Mouse (Mus musculus): ENCODE data around the gene Tbc1d15.

Tbc1d15 gene

DNA sequence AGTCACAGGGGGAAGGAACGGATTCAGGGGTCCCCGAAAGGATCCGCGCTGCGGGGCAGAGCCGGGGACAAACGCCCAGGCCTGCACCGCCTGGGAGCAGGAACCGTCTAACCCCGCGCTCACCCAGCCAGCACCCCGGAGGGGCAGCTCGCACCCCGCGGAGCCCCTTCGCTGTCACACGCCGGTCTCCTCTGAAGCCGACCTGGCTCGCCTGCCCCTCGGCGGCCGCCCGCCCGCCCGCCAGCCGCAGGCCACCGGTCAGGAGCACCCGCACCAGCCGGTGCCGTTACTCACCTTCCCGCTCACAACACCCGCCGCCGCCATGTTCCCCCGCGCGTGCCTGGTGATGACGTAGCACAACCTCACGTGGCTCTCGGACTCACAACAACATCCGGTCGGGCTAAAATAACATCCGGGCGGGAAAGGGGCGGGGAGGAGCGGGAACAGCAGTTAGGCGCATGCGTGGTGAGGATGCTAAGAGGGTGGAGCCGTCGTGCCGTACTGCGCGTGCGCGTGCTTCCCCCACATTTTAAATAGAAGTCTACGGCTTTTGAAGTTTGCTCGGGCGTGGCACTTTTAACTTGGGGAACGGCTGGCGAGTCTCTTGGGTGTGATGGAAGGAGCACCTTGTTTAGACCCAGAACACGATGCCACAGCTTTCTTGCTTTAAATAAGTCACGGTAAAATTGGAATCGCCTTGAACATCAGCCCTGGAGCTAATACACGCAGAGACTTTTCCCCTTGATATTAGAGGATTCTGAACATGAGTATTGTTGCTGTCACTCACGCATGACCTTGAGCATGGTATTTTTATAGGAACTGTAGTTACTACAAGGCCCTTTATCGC lies at the start of gene Tbc1d15:
Gene Tbc1d15 (minus strand): TSS at position 380 of the 847 bp plus-strand sequence.
- peak; percentile 96 to 98 for DNase-seq (ENCODE audit: low spot score in 2 of 2)

DNA sequence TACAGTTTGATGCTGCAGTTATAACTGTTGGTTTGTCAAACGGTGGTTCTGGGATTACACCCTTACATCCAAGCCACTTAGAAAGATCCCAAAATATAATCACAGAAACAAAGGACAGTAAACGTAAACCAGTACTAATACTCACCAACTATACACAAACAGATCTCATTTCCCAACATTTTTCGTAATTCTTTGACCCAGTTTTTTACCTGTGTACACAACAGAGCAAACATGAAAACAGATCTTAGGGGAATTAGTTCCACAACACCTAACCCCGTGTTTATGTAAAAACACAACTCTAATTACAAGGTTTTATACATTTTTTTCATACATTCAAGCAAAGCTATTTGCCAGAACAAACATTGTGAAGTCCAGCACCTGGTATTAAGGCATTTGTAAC lies 47.4 kb upstream of the Tbc1d15 start:
- DNase-seq (ENCODE audit: low spot score in 2 of 2): no peak

DNA sequence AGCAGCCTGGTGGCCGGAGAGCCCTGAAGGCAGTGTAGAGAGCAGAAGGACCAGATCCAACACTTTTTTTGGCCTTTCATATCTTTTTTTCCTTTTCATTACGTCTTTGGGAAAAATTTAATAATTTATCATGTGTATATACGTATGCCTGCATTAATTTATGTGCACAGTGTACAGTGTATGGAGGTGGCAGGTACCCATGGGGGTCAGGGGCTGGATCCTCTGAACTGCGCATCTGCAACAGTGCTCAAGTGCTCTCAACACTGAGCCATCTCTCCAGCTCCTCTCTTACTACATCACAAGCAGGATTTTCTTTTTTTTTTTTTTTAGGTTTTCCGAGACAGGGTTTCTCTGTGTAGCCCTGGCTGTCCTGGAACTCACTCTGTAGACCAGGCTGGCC lies 46.3 kb upstream of the Tbc1d15 start:
- no peak for DNase-seq (ENCODE audit: low spot score in 2 of 2)

DNA sequence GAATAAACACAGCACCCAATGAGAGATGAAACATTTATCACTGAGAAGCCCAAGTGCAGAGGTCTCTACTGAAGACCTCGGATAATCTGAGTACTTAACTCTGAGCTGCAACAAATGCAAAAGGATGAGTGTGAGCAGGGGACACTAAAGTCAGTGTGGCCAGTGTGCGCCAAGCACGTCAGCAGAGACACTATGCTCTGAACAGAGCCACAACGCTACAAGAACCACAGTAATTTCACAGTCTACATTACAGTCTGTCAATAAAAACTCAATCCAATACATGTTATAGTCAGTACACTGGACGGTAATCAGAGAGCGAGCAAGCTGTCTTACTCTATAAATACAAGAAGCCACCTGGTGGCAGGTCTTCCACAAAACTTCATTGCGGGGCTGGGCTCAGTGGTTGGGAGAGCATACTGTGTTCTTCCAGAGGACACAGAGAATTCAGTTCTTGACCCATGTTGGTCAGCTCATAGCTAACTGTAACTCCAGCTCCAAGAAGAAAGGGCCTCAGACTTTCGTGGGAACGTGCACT lies 45.2 kb upstream of the Tbc1d15 start:
- no peak for DNase-seq (ENCODE audit: low spot score in 2 of 2)

DNA sequence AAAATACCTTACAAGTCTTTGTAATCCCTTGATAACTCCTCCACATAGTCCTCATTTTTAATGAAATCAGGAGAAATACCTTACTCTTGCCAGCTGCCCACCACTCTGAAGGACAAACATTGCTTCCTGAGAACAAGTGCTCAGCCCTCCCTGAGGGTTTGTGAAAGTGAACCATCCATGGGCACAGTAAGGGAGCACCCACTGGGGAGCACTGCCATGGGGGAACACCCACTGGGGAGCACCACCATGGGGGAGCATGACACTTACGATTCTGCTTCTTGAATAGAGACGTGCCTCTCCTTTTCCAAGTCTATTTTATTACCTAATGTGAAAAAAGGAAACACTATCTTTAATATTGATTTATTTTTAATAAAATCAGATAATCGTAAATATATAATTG lies 43.9 kb upstream of the Tbc1d15 start:
- no peak for DNase-seq (ENCODE audit: low spot score in 2 of 2)

DNA sequence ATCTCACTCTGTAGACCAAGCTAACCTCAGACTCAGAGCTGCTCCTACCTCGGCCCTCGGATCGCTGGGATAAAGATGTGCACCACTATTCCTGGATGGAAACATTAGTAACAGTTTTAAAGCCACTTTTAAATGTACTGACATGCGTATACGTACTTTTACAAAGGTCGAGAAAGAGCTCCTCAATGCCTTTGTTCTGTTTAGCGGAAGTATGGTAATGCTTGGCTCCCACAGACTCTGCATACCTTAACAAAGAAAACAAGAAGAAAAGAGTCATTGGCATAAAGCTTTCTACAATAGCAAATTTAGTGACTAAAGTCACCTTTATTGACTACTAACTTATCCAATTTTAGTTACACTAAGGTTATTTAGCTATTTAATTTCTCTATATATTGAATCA lies 43.4 kb upstream of the Tbc1d15 start:
- no peak for DNase-seq (ENCODE audit: low spot score in 2 of 2)

DNA sequence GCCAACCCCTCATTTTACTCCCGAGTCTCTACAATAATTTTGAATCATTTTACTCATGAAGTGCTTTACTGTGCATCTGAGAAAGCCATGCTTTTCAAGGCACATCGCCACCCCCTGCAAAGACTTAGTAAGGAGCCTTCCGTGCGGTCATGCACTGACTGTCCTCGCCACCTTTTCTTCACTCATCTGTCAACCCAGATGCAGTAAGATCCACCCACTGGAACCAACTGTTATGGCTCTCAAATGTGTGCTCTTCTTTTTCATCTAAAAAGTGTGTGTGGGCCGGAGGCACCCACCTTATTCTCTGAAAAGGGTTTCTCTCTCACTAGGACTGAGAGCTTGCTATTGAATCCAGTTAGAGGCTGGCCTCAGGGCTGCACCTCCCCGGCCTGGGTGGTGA lies 42.7 kb upstream of the Tbc1d15 start:
- no peak for DNase-seq (ENCODE audit: low spot score in 2 of 2)

DNA sequence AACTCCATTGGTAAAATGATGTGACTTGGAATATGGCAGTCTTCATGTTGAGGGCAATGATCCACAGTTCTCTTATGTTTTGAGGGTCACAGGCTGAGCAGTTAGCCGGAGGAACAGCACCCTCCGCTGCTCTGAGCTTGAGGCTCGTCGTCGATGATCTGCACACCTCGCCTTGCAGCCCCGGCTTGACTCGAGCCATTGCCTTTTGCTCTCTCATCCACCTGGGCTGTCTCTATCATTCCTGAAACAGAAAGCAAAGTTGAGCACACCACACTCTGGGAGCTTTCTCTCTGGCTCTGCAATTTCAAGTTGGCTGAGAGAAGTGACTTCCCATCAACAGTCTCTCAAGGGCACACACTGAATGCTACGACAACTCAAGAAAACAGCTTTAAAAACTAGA lies 39.4 kb upstream of the Tbc1d15 start:
- DNase-seq (ENCODE audit: low spot score in 2 of 2): no peak

DNA sequence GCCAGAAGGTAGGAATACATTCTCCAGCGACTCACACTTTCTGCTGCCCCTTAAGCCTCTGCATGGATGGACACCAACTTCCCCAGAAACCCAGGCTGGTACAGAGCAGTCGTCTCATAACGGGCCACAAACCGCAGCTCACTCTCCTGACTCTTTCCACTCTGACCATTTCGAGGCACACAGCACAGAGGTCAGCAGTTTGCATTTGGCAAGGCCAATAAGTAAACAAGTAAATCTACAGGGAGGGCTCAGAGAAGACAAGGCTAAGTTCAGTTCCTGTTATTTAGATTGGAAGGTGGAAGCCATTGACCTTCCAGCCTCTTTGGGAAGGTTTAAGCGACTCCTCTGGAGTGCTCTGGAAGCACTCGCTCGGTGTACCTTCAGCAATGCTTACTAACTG lies 37.6 kb upstream of the Tbc1d15 start:
- DNase-seq (ENCODE audit: low spot score in 2 of 2): no peak

DNA sequence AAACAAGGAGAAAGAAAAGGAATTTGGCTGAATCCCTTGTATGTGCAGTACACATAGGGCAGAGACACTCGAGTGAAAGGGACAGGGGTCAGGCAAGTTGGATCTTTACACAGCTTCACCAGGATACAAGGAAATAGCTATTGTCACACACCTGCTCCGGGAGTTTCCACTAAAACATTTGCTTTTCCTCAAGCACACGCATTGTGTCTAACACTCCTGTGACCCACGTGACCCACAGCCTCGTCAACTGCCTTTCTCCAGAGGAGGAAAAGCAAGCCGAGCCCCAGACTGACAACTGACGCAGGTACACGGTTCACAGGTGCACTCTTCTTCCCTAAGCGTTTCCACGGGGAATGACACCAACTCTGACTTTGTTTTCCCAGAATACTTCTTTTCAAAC lies 32.9 kb upstream of the Tbc1d15 start:
- no peak for DNase-seq (ENCODE audit: low spot score in 2 of 2)

DNA sequence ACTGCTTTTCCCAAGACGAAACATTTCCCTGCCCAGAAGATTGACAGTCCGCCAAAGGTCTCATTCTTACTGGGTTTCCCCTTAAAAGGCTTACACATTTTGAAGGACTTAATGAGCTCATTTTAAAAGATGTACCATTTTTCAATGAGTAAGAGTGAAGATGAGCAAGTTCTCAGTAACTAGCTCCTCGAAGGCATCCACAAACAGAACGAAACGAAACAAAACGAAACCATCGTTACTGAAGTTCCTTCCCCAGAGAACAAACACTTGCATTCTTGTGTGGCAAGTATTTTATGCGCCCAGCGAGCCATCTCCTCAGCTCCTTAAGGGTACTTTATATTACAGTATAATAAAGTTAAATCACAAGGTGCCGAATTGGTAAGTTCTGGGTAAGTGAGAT lies 30.1 kb upstream of the Tbc1d15 start:
- no peak for DNase-seq (ENCODE audit: low spot score in 2 of 2)

DNA sequence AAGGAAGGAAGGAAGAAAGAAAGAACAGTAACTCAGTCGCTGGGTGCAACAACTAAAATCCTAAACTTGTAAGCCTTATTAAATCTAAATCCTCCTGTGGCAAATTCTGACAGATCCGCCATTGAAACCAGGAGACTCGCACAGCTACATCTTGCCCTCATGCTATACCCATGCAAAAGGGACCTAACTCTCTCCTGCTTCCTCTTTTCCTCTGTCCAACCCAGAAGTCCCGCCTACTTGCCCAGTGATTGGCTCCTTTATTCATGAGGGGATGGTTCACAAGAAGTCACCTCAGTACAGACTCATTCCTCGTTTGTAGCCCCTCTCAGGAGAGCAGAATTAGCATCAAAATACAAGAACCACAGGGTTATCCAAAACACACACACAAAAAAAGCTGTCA lies 20.4 kb upstream of the Tbc1d15 start:
- DNase-seq (ENCODE audit: low spot score in 2 of 2): no peak

DNA sequence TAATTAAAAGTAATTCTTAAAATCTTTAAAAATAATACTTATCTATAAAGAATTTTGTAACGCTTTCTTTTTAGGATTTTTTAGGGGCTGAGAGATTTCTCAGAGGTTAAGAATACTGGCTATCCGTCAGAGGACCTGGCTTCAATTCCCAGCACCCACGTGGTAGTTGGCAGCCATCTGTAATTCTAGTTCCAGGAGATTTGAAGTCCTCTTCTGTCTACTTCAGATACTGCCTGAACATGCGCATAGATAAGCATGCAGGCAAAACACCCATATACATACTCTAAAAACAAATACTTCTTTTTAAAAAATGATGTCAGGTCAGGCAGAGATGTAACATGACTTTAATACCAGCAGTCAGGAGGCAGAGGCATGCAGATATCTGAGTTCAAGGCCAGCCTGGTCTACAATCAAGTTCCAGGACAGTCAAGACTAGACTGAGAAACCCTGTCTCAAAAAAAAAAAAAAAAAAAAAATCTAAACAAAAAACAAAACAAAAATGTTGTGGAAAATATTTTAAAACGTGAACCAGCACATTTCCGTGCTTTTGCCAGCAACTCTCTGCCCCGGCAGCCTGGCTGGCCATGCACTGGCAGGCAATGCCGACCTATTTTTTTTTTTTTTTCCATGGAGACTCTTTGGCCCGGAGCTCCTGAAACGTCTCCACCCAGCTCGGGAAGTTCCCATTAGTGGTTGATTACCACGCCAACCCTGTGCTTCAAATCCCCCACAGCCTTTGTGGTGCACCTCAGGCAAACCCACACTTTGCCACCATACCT lies 19.5 kb upstream of the Tbc1d15 start:
- no peak for DNase-seq (ENCODE audit: low spot score in 2 of 2)

DNA sequence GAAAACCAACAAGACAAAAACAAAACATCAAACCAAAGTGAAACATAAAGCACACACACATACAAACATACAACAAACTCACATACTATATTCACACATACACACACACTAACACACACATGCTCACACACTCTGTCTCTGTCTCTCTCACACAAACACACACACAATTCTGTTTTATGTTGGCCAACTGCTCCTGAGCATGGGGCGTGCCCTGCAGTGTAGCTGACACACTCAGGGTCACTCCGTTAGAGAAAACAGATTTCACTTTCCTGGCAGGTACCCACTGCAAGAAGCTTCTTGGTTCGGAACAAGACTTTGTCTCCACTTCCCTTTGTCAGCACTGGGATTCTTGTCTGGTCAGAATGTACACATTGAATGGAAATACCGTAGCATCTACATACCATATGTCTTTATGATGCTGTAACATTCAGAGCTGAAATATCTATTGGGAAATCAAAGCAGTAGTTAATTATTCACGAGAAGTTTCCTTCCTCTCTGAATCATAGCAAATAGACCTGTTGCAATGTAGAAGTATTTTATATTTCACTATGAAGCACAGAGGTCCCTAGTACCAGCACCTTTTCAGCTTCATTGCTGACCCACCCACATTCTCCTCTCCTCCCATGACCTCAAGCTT lies 11.8 kb upstream of the Tbc1d15 start:
- no peak for DNase-seq (ENCODE audit: low spot score in 2 of 2)

DNA sequence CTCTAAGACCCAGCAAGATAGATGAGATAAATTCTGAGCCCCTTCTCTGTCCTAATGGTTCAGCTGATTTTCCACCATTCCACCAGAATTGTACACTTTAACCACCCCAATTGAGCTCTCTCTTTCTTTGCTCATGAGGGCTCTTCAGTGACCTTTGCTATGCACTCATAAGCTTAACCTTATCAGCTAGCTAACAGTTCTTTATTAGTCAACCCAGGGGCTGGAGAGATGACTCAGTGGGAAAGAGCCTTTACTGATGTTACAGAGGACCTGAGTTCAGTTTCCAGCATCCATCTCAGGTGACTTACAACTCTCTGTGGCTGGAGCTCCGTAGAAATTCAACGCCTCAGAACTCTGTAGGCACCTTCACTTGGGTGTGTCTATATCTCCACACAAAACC lies 11.0 kb upstream of the Tbc1d15 start:
- DNase-seq (ENCODE audit: low spot score in 2 of 2): no peak

DNA sequence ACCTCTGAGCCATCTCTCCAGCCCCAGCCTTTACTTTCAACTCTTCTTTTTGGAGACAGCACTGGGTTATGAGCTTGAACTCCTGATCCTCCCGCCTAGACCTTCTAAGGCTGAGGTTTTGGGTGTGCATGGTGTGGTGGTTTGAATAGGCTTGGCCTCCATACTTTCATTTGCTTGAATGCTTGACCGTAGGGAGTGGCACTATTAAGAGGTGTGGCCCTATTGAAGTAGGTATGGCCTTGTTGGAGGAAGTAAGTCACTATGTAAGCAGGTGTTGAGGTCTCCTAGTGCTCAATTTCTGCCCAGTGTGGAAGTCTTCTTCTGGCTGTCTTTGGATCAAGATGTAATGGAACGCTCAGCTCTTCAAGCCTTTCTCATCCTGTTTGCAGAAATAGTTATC lies 10.2 kb upstream of the Tbc1d15 start:
- DNase-seq (ENCODE audit: low spot score in 2 of 2): no peak

DNA sequence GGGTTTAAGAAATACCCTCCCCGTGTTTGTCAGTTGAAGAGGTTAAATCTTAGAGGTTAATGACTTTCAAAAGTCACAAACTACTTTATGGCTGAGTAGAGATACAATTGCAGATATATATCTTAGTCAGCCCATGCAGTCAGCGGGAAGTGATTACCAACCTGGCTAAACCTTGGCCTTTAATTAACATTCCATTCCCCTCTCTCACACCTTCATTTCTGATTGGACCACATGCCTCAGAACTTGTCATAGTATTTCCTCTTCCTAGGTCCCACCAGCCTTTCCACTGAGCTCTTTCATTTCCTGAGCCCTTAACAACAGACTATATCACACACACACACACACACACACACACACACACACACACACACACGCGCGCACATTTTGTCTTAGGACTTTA lies 4.9 kb upstream of the Tbc1d15 start:
- no peak for DNase-seq (ENCODE audit: low spot score in 2 of 2)

DNA sequence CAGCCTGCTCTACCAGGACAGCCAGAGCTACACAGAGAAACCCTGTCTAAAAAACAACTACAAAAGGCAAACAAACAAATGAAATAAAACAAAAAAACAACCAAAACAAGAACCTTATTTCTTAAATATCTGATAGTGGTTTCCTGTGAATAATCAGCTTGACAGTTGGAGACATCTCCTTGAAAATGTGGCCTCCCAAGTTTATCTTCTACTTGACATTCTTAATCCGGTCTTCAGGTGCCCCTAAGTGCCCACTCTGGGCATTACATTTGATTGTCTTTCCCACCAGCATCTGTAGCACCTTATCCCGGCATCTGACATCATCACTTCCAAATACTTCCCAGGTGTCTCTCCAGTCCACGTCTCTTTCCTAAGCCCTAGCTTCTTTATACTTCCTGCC lies 2.3 kb upstream of the Tbc1d15 start:
- no peak for DNase-seq (ENCODE audit: low spot score in 2 of 2)

DNA sequence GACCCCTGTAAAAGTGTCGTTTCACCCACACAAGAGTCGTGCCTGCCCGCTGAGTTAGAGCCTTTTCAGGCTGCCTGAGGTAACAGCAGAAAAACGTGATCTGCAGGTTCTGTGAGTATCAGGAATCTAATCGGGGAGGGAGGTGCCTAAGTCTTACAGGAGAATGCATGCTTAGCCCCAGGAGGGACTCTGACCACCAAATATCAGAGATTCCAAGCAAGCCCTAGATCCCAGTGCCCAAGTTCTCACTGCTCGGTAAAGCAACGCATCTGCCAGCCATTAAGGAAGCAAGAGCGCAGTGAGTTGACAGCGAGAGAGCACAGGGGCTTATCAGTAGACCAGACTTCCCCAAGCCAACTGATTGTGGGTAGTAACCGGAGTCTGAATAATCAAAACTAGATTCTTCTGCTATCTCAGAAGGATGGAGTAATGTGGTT lies 1.1 kb upstream of the Tbc1d15 start:
- peak; percentile 5 to 10 for DNase-seq (ENCODE audit: low spot score in 2 of 2)

DNA sequence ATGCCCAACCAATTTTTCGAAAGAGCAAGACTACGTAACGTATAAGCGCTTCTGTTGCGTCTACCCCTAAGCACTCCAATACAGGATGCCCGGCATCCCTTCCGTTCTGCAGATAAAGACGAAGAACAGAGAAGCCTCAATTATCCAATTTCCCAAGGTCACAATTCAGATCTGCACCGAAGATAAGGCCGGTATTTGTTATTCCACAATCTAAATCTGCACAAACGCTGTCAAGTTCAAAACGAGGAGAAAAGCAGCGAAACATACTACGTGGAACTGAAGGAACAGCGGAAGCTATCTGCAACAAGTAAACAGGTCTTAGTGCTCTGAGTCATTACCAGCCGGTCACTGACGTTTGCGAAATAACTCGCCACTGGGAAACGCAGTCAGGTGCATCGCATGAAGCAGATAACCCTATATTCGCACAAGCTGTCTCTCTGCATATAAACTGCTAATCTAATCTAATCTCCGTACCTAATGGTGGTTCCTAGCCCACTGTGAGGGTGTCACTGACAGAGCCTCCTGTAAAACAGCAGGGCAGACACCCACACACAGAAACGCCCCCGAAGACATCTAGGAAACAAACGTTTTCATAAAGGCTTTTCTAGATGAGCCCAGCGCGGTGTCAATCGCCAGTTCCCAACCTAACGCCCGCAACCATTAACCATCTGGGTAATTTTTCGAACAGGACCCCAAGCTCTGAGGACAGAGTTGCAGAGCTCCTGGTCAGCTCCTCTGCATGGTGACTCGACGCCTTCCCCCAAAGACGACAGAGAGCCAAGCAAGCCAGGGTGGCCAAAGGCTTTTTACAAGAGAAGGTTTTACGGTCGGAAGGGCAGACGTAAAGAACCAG lies 806 bp downstream of the Tbc1d15 start:
- no peak for DNase-seq (ENCODE audit: low spot score in 2 of 2)

DNA sequence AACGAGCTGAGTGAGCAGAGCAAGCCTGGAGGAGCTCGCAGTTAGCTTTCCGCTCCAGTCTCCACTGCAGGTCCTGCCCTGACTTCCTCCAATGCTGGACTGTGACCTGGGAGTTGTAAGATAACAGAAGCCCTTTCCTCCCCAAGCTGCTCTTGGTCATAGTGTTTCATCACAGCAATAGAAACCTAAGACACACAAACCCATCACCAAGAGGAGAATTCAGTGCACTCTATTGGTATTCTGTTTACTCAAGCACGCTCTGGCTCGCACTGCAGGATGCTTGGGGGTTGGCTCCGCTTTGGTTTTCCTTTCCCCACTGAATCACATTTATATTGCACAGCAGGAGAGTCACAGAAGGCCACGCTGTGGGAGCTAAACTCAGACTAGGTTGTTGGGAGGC lies 3.2 kb downstream of the Tbc1d15 start:
- DNase-seq (ENCODE audit: low spot score in 2 of 2): no peak

DNA sequence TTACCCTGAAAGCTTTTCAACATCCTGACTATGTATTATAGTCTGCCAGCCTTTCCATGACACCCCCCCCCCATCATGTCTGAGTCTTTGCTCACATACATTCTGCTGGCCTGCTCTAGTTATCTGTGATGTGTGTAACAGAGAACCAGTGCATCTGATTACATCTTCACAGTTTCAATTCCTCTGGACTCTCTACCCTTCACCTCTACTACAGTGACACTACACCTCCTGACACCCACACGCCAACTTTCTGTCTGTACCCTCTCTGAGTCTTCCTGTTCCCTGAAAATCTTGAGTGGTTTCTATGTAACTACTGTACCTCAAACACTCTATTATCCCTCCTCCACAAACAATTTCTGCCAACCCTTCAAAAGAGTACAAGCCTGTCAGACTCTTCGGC lies 5.8 kb downstream of the Tbc1d15 start:
- DNase-seq (ENCODE audit: low spot score in 2 of 2): no peak

Measured in thymus, postnatal 10 days (tissue).